Mouse (Mus musculus) embryonic fibroblast, embryonic 13.5 days (primary cell): Measurements from ENCODE around the gene Gm49373.

Experiments used
- CTCF ChIP-seq: IDR thresholded peaks from 2 replicates; pipeline ENCODE4 v1.5.1; 2011; ENCODE audit warnings: mild to moderate bottlenecking, control low read depth, low read length, moderate library complexity, borderline replicate concordance; ENCODE audit not compliant: insufficient read depth
- POLR2A ChIP-seq: IDR thresholded peaks from 2 replicates; pipeline ENCODE4 v1.6.1; 2011; ENCODE audit warnings: low read depth, mild to moderate bottlenecking, control low read depth, low read length, moderate library complexity

- no peak for TF ChIP-seq CTCF
- TF ChIP-seq POLR2A: no peak
Measured at GRCm38 (mm10) chr9:21034481-21035085, 38.3 kb downstream of the Gm49373 start.
